Mouse (Mus musculus) ovary, adult 18-20 months (tissue): ENCODE results near the gene Klf6.
A peak's percentile ranks its signal among the peaks of the same experiment; 100 is the strongest.

Experiments
- DNase-seq: peaks from one replicate; pipeline ENCODE4 v3.0.0; 2022; ENCODE audit warnings: low spot score, mixed read lengths

Klf6 gene

GRCm38 (mm10) chr13:5863408-5863891 is 2.2 kb downstream of the Klf6 start:
- no peak for DNase-seq

GRCm38 (mm10) chr13:5864265-5865097 is 3.2 kb downstream of the Klf6 start:
- DNase-seq: no peak

- no peak for DNase-seq
Observed at GRCm38 (mm10) chr13:5865098-5865415, 3.8 kb downstream of the Klf6 start.

- no peak for DNase-seq
Observed at GRCm38 (mm10) chr13:5866091-5866490, 4.8 kb downstream of the Klf6 start.

- DNase-seq: no peak
Observed at GRCm38 (mm10) chr13:5866532-5866931, 5.2 kb downstream of the Klf6 start.

- DNase-seq: no peak
Observed at GRCm38 (mm10) chr13:5868376-5868775, 7.1 kb downstream of the Klf6 start.

- DNase-seq: no peak
Observed at GRCm38 (mm10) chr13:5869433-5869832, 8.2 kb downstream of the Klf6 start.

GRCm38 (mm10) chr13:5869842-5870241 is 8.6 kb downstream of the Klf6 start:
- no peak for DNase-seq

- peak; percentile 59 for DNase-seq
Observed at GRCm38 (mm10) chr13:5870382-5871272, 9.3 kb downstream of the Klf6 start.

GRCm38 (mm10) chr13:5871414-5871813 is 10.1 kb downstream of the Klf6 start:
- no peak for DNase-seq

GRCm38 (mm10) chr13:5873681-5874080 is 12.4 kb downstream of the Klf6 start:
- no peak for DNase-seq

GRCm38 (mm10) chr13:5875478-5875877 is 14.2 kb downstream of the Klf6 start:
- no peak for DNase-seq

- no peak for DNase-seq
Observed at GRCm38 (mm10) chr13:5878748-5879147, 17.5 kb downstream of the Klf6 start.

- no peak for DNase-seq
Observed at GRCm38 (mm10) chr13:5886810-5887209, 25.5 kb downstream of the Klf6 start.

GRCm38 (mm10) chr13:5888164-5888563 is 26.9 kb downstream of the Klf6 start:
- no peak for DNase-seq

GRCm38 (mm10) chr13:5888731-5889130 is 27.4 kb downstream of the Klf6 start:
- no peak for DNase-seq

- DNase-seq: no peak
Observed at GRCm38 (mm10) chr13:5890035-5890434, 28.8 kb downstream of the Klf6 start.

- no peak for DNase-seq
Observed at GRCm38 (mm10) chr13:5892684-5893447, 31.6 kb downstream of the Klf6 start.

GRCm38 (mm10) chr13:5894910-5895309 is 33.6 kb downstream of the Klf6 start:
- no peak for DNase-seq

GRCm38 (mm10) chr13:5895851-5896250 is 34.6 kb downstream of the Klf6 start:
- no peak for DNase-seq

GRCm38 (mm10) chr13:5897176-5897959 is 36.1 kb downstream of the Klf6 start:
- DNase-seq: no peak
